Mouse (Mus musculus) lung, postnatal 4 days (tissue): ENCODE results near the gene Nrarp.

Experiments
- DNase-seq, 2 experiments: peaks; one replicate each; pipeline ENCODE4 v3.0.0; 2021

Gene Nrarp

GRCm38 (mm10) chr2:25174866-25175689 is 5.5 kb upstream of the Nrarp start:
- no peak for DNase-seq

GRCm38 (mm10) chr2:25175690-25176078 is 4.9 kb upstream of the Nrarp start:
- DNase-seq = no peak

- peak; percentile 54 to 59 for DNase-seq
These were observed 4.0 kb upstream of the Nrarp start for GRCm38 (mm10) chr2:25176573-25176972.

- peak in 1 of 2 experiments; percentile 19 for DNase-seq
These were observed 3.5 kb upstream of the Nrarp start for GRCm38 (mm10) chr2:25177076-25177475.

GRCm38 (mm10) chr2:25177685-25178084 is 2.9 kb upstream of the Nrarp start:
- peak; percentile 80 to 86 for DNase-seq

- DNase-seq = no peak
These were observed 2.1 kb upstream of the Nrarp start for GRCm38 (mm10) chr2:25178285-25178972.

- no peak for DNase-seq
These were observed 866 bp upstream of the Nrarp start for GRCm38 (mm10) chr2:25179566-25180217.

GRCm38 (mm10) chr2:25180973-25181890 is 674 bp downstream of the Nrarp start:
- DNase-seq = peak; percentile 63 to 64

- peak in 1 of 2 experiments; percentile 14 for DNase-seq
These were observed 1.4 kb downstream of the Nrarp start for GRCm38 (mm10) chr2:25181891-25182397.

GRCm38 (mm10) chr2:25182664-25183063 is 2.1 kb downstream of the Nrarp start:
- no peak for DNase-seq

- DNase-seq = peak in 1 of 2 experiments; percentile 17
These were observed 2.8 kb downstream of the Nrarp start for GRCm38 (mm10) chr2:25183336-25183735.

GRCm38 (mm10) chr2:25184496-25184895 is 3.9 kb downstream of the Nrarp start:
- DNase-seq = no peak

- DNase-seq = peak; percentile 77 to 82
These were observed 5.3 kb downstream of the Nrarp start for GRCm38 (mm10) chr2:25185625-25186574.

- no peak for DNase-seq
These were observed 6.0 kb downstream of the Nrarp start for GRCm38 (mm10) chr2:25186575-25186930.

- no peak for DNase-seq
These were observed 7.3 kb downstream of the Nrarp start for GRCm38 (mm10) chr2:25187841-25188240.

- DNase-seq = peak; percentile 89 to 90
These were observed 12.8 kb downstream of the Nrarp start for GRCm38 (mm10) chr2:25193330-25193770.

GRCm38 (mm10) chr2:25194006-25194405 is 13.4 kb downstream of the Nrarp start:
- DNase-seq = no peak

GRCm38 (mm10) chr2:25194486-25195171 is 14.1 kb downstream of the Nrarp start:
- DNase-seq = peak; percentile 40 to 46

- peak; percentile 80 to 84 for DNase-seq
These were observed 14.9 kb downstream of the Nrarp start for GRCm38 (mm10) chr2:25195211-25196156.
